Mouse (Mus musculus) sigmoid colon, adult 10 weeks (tissue): ENCODE data around the gene Prmt6. TPM values are rescaled to one million over a fixed set of nuclear protein-coding genes. Genes with fewer than 3 reads are reported as not detected.

Source experiments
- polyA plus RNA-seq: library from polyadenylated mRNA; stranded (reverse); fragments of 350-450 nt; fragmentation: Illumina TruSeq; extraction: RNeasy Lipid Tissue Mini Kit (QIAGEN cat#74804); gene quantifications from one replicate; pipeline ENCODE4 v1.2.3, GENCODE M21; 2014; ENCODE audit warnings: low read depth, low replicate concordance

Gene Prmt6
- 17.4 TPM for polyA plus RNA-seq

DNA sequence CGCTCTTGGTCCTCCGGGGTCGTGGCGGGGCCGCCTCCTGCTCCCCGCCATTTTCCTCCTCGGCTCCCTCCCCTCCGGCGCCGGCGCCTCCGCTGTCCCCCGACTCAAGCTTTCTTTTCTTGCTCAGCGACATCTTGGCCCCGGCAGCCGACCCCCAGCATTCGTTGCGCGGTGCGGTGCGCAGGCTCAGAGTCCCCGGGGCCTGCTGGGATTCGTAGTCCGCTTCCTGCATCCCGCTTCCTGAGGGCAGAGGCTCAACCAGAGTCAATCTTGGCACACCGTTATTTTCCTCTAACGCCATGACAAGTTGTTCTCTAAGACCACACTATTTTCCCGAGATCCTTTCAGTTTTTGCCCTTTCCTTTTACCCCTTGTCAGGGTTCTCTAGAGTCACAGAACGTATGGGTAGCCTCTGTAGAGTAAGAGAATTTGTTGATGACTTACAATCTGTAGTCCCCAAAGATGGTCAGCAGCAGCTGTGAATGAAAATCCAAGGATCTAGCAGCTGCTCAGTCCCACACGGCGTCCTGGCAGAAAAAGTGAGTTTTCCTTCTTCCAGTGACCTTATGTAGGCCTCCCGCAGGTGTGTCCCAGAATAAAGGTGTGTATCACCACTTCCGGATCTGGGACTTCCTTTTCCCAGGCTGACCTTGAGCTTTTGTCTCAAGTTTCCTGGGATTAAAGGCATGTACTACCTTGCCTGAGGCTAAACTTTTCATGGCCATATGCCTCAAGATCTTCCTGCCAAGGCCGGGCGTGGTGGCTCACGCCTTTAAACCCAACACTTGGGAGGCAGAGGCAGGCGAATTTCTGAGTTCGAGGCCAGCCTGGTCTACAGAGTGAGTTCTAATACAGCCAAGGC is at the start of gene Prmt6:
Gene Prmt6, minus strand, starts transcription at position 160 of the 862 bp plus-strand sequence.

Other genes with a start within 250 kb of the Prmt6 start
- gene Ntng1, start 107.0 kb downstream of the Prmt6 start, polyA plus RNA-seq = 0.73 TPM